Mouse (Mus musculus) limb, embryonic 13.5 days (tissue): ENCODE data around the gene 1700028P14Rik. TPM values are rescaled to one million over a fixed set of nuclear protein-coding genes. Genes with fewer than 3 reads are reported as not detected.

ENCODE experiments used
- ATAC-seq: fragments of 200-750 bp; cut with Nextera tagmentation; 2 replicates; pipeline ENCODE4 v1.8.0; 2017; ENCODE audit warnings: low read depth, moderate number of reproducible peaks, moderate TSS enrichment; ENCODE audit not compliant: low FRiP score
- H3K27ac ChIP-seq: fragments of 300-500 bp; sonication (generic); 2 replicates; pipeline ENCODE4 v1.5.1; 2015; ENCODE audit warnings: inconsistent platforms, mild to moderate bottlenecking, moderate library complexity
- H3K27me3 ChIP-seq: fragments of 300-500 bp; sonication (generic); 2 replicates; pipeline ENCODE4 v1.6.1; 2015; ENCODE audit warnings: mild to moderate bottlenecking, inconsistent platforms
- H3K36me3 ChIP-seq: fragments of 300-500 bp; sonication (generic); 2 replicates; pipeline ENCODE4 v1.6.1; 2015; ENCODE audit warnings: inconsistent platforms, mild to moderate bottlenecking, moderate library complexity
- H3K4me1 ChIP-seq: fragments of 300-500 bp; sonication (generic); 2 replicates; pipeline ENCODE4 v1.6.1; 2015; ENCODE audit warnings: inconsistent platforms
- H3K4me2 ChIP-seq: fragments of 300-500 bp; sonication (generic); replicated peaks from 2 replicates; pipeline ENCODE4 v1.6.1; 2015; ENCODE audit warnings: inconsistent platforms, mild to moderate bottlenecking, moderate library complexity
- H3K4me3 ChIP-seq: fragments of 300-500 bp; sonication (generic); 2 replicates; pipeline ENCODE4 v1.5.1; 2015; ENCODE audit warnings: moderate library complexity, mild to moderate bottlenecking, inconsistent platforms
- H3K9ac ChIP-seq: fragments of 300-500 bp; sonication (generic); 2 replicates; pipeline ENCODE4 v1.6.1; 2015; ENCODE audit warnings: mild to moderate bottlenecking, inconsistent platforms
- H3K9me3 ChIP-seq: fragments of 300-500 bp; sonication (generic); 2 replicates; pipeline ENCODE4 v1.6.1; 2016; ENCODE audit warnings: inconsistent platforms
- WGBS: fragments of 180-500 bp; shearing (Covaris S2); methylation state at CpG from one replicate; pipeline ENCODE4 v1.1.7; 2015; 5-methylcytosine and 5-hydroxymethylcytosine counted together
- polyA plus RNA-seq: library from polyadenylated mRNA; unstranded; fragments of >200 nt; fragmentation: Nextera tagmentation; extraction: Ambion mirVana; gene quantifications from 2 replicates; pipeline ENCODE4 v1.2.1, GENCODE M21; 2015

The 1700028P14Rik gene
- polyA plus RNA-seq, 1 experiment from 2014 or later = 0.28 TPM

DNA sequence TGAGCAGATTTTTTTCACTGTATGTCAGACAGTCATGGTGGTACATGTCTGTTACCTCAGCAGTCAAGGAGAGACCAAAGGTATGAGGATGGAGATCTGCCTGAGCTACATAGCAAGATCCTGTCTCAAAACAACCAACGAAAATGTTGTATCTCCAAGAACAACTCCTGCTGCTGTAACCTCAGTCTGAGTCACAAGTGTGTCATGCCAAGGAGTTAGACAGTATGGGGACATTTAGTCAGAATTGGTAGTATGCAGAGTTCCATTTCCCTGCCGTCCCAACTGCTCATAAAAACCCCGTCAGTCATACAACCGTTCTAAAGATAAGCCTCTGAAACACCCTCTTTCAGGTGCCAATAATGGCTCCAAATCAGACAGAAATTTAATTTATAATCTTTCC lies 130.8 kb downstream of the 1700028P14Rik start:
- 76% methylated on average over 4 of the region's 4 CpGs for WGBS
- no peaks in the 10 kb centered on the region for H3K36me3 ChIP-seq
- no peak overlapping the region for H3K4me2 ChIP-seq
- no peak for ATAC-seq
- no peaks in the 10 kb centered on the region for H3K4me1 ChIP-seq
- H3K9me3 ChIP-seq = no peaks in the 10 kb centered on the region
- H3K9ac ChIP-seq = no peak overlapping the region
- H3K27me3 ChIP-seq = no peaks in the 10 kb centered on the region
- no peak overlapping the region for H3K4me3 ChIP-seq
- H3K27ac ChIP-seq = no peak overlapping the region

DNA sequence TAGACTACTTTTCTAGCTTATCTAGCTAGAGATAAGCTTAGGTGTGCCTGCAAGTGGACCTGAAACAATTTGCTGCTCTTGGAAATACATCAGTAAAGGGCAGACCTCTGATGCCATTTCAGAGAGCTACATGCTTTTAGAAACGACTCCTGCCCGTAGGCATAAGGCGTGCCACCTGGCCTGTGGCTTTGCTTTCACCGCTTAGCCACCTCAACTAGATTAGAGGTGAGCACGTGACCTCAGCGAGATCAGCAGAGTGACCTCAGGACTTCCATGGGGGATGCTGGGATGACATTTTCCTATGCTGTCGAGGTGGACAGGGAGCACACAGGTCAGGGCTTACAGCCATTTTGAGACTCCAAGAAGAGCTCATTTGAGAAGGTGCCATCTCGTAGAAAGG lies 131.5 kb downstream of the 1700028P14Rik start:
- WGBS = 85% methylated on average over 8 of the region's 8 CpGs
- no peaks in the 10 kb centered on the region for H3K9me3 ChIP-seq
- H3K4me1 ChIP-seq = no peaks in the 10 kb centered on the region
- H3K36me3 ChIP-seq = no peaks in the 10 kb centered on the region
- ATAC-seq = no peak
- H3K9ac ChIP-seq = no peak overlapping the region
- H3K27ac ChIP-seq = no peak overlapping the region
- H3K27me3 ChIP-seq = no peaks in the 10 kb centered on the region
- H3K4me2 ChIP-seq = no peak overlapping the region
- no peak overlapping the region for H3K4me3 ChIP-seq

DNA sequence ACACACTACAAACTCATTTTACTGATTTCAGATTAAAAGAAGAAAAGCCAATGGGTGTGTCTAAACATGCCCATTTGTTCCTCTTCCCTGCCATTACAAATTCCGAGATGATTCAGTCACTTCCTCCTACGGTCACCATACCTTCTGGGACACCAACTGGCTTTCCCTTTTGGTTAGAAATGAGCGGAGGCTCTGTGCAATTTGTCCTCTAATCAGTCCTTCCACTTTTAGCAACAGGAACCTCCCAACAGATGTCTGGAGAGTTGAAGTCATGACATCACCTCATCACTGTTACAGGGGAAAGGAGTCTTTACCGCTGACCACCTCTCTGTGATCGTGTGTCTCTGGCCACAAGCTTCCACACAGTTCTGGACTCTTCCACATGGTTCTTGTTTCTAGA lies 132.0 kb downstream of the 1700028P14Rik start:
- Histone ChIP-seq H3K9ac (no peak overlapping the region), H3K4me3 (no peak overlapping the region), H3K4me1 (no peaks in the 10 kb centered on the region), H3K27ac (no peak overlapping the region), H3K9me3 (no peaks in the 10 kb centered on the region), H3K36me3 (no peaks in the 10 kb centered on the region), H3K27me3 (no peaks in the 10 kb centered on the region), H3K4me2 (no peak overlapping the region)
- WGBS = 66% methylated on average over 5 of the region's 5 CpGs
- ATAC-seq = no peak

DNA sequence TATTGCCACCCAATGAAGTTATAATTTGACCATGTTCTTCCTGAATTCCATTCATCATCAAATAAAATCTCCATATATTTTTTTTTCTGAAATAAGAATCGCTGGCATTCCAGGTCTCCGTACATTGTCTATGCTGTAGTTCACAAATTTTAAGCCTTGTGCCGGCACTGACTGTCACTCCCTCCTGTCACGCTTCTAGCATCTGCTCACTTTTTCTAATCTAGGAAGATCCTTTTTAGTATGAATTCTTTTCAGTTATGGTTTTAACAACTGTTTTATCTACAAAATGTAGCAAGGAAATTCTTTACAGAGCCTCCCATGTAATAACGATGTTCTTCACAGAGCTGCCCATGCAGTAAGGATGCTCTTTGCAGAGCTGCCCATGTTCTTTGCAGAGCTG lies 134.1 kb downstream of the 1700028P14Rik start:
- Histone ChIP-seq H3K9ac (no peak overlapping the region), H3K4me3 (no peak overlapping the region), H3K9me3 (no peaks in the 10 kb centered on the region), H3K27ac (no peak overlapping the region), H3K4me2 (no peak overlapping the region), H3K27me3 (no peaks in the 10 kb centered on the region), H3K36me3 (no peaks in the 10 kb centered on the region), H3K4me1 (no peaks in the 10 kb centered on the region)
- WGBS = 90% methylated on average over 5 of the region's 5 CpGs
- ATAC-seq = no peak

DNA sequence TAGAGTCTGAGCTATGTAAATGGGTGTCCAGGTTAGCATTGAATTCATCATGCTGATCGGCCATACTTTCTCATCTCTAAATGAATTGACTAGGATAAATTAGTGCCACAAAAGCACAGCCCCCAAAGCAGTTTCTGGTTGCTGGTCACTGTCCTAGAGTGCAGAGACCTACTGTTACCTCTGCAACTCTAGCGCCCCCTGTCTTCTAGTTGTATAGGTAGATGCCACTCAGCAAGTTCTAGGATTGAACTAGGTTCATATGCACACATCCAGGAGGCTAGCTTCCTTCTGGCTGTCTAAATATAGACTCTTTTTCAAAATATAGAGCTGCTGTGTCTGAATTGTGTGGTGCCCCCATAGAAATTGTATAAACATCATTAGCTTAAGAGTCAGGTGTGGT lies 141.3 kb downstream of the 1700028P14Rik start:
- WGBS = 50% methylated on average over 2 of the region's 2 CpGs
- H3K27ac ChIP-seq = no peak overlapping the region
- no peak overlapping the region for H3K9ac ChIP-seq
- H3K4me1 ChIP-seq = peaks cover 14% of the 10 kb centered on the region
- H3K4me2 ChIP-seq = no peak overlapping the region
- H3K27me3 ChIP-seq = no peaks in the 10 kb centered on the region
- no peaks in the 10 kb centered on the region for H3K9me3 ChIP-seq
- no peak overlapping the region for H3K4me3 ChIP-seq
- no peaks in the 10 kb centered on the region for H3K36me3 ChIP-seq
- ATAC-seq = no peak

Other genes starting within 250 kb of the 1700028P14Rik start
- gene Mamdc2, start 204.4 kb downstream of the 1700028P14Rik start, polyA plus RNA-seq = 1.9 and 2.0 TPM in 2 replicates
- 5.3 and 5.6 TPM in 2 replicates for gene Ptar1, start 34.6 kb upstream of the 1700028P14Rik start, polyA plus RNA-seq
- gene Apba1, start 106.1 kb upstream of the 1700028P14Rik start, polyA plus RNA-seq = 0.38 and 0.41 TPM in 2 replicates